Mouse (Mus musculus) ES-E14 (cell line): ENCODE data around the gene Phc3. TPM values are rescaled to one million over a fixed set of nuclear protein-coding genes. Genes with fewer than 3 reads are reported as not detected.

Source experiments
- DNase-seq: peaks from one replicate; pipeline ENCODE4 v3.0.0-alpha.2; 2013; ENCODE audit warnings: low read depth, low spot score
- H3K27ac ChIP-seq: 2 replicates; pipeline ENCODE4 v1.5.1; 2012; ENCODE audit warnings: low read depth, mild to moderate bottlenecking, low read length, moderate library complexity, mixed read lengths; ENCODE audit not compliant: poor library complexity, insufficient read depth, severe bottlenecking
- H3K36me3 ChIP-seq: 2 replicates; pipeline ENCODE4 v1.6.1; 2012; ENCODE audit warnings: mild to moderate bottlenecking, low read length, moderate library complexity, mixed read lengths; ENCODE audit not compliant: control insufficient read depth, poor library complexity, insufficient read depth, severe bottlenecking
- H3K4me1 ChIP-seq, 2 experiments: fragments of 150-350 bp in 1 of 2; sonication (generic) in 1 of 2; 2 replicates each; pipeline ENCODE4 v1.6.1; 2012; ENCODE audit warnings: low read length in 2 of 2, mild to moderate bottlenecking in 1 of 2, mixed read lengths in 1 of 2; ENCODE audit not compliant: control insufficient read depth in 2 of 2, insufficient read depth in 2 of 2, poor library complexity in 1 of 2
- H3K4me3 ChIP-seq, 2 experiments: fragments of 150-350 bp in 1 of 2; sonication (generic) in 1 of 2; 2 replicates each; pipeline ENCODE4 v1.5.1; 2012; ENCODE audit warnings: low read length in 2 of 2, low read depth in 1 of 2, mild to moderate bottlenecking in 1 of 2, mixed read lengths in 1 of 2; ENCODE audit not compliant: insufficient read depth in 1 of 2, poor library complexity in 1 of 2, severe bottlenecking in 1 of 2
- H3K9ac ChIP-seq: 2 replicates; pipeline ENCODE4 v1.6.1; 2012; ENCODE audit warnings: low read depth, mild to moderate bottlenecking, low read length, mixed read lengths; ENCODE audit not compliant: poor library complexity, insufficient read depth, severe bottlenecking
- H3K9me3 ChIP-seq: fragments of 150-350 bp; sonication (generic); 2 replicates; pipeline ENCODE4 v1.6.1; 2012; ENCODE audit warnings: low read depth, mild to moderate bottlenecking, low read length; ENCODE audit not compliant: control insufficient read depth, insufficient read depth
- CHD2 ChIP-seq: IDR thresholded peaks from 2 replicates; pipeline ENCODE4 v1.6.1; 2014; ENCODE audit warnings: mild to moderate bottlenecking, low read depth, low read length, inconsistent platforms
- HCFC1 ChIP-seq: IDR thresholded peaks from 2 replicates; pipeline ENCODE4 v1.6.1; 2012; ENCODE audit warnings: low read length, inconsistent platforms, borderline replicate concordance; ENCODE audit not compliant: insufficient read depth
- MAFK ChIP-seq: IDR thresholded peaks from 2 replicates; pipeline ENCODE4 v1.6.1; 2014; ENCODE audit warnings: mild to moderate bottlenecking, low read depth, low read length, inconsistent platforms; ENCODE audit not compliant: insufficient read depth
- ZC3H11A ChIP-seq: IDR thresholded peaks from 2 replicates; pipeline ENCODE4 v1.6.1; 2012; ENCODE audit warnings: low read depth, mild to moderate bottlenecking, inconsistent platforms, low read length, borderline replicate concordance
- ZNF384 ChIP-seq: IDR thresholded peaks from 2 replicates; pipeline ENCODE4 v1.6.1; 2012; ENCODE audit warnings: low read depth, low read length, inconsistent platforms
- in situ Hi-C, 2 experiments: fragments of 600-800 bp; cut with MboI; formaldehyde crosslinking; loops; one replicate each; pipeline ENCODE4 v1.15.1; 2025; ENCODE audit warnings: low sequenced_read_pairs in 2 of 2, inconsistent platforms in 1 of 2; ENCODE audit not compliant: unreplicated experiment in 2 of 2
- total RNA-seq: library from RNA; depleted of rRNA; stranded (reverse); fragments of 300-350 nt; gene quantifications from 2 replicates; pipeline ENCODE4 v1.2.3, GENCODE M21; 2012

The Phc3 gene
- total RNA-seq, 1 experiment: 7.1 TPM

DNA sequence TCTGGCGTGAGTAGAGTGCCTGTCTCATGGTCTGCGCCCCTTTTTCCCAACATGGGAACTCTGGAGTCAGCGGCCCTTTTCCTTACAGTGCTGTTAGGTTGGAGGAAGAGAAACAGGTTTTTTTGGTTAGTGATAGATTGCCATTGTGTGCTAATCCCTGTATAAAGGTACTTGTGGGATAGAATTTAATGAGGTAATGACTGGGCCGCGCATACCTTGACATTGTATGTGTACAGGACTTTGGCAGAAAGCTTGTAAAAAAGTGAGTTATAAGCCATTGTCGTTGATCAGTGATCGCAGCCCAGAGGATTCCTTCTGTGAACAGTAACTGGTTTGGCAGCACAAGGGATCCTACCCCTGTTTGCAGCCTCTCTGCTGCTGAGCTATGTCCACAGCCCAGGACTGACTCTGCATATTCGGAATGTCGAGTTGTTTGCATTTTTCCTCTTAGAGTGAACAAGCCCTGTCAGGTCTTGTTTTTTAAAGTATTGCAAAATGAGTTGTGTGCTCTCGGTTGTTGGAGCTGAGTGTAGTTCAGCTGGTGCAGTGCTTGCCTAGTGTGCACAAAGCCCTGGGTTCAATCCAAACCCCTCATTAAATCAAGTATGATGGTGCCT, 30.3 kb upstream of the Phc3 start:
- in situ Hi-C loops: no loop called here
- TF ChIP-seq MAFK (no peak), ZC3H11A (no peak), HCFC1 (no peak), CHD2 (no peak), ZNF384 (no peak)
- H3K9ac ChIP-seq: no peak overlapping the region; the same call in 1 of the 2 replicates
- no peaks in the 10 kb centered on the region for H3K36me3 ChIP-seq
- H3K9me3 ChIP-seq: no peaks in the 10 kb centered on the region
- peak overlapping the region; percentile 16 to 22; a peak in 3 of 4 replicates for H3K4me3 ChIP-seq
- H3K27ac ChIP-seq: no peak overlapping the region; the same call in 1 of the 2 replicates
- no peak for DNase-seq
- H3K4me1 ChIP-seq: peaks cover 19% of the 10 kb centered on the region in 2 experiments

DNA sequence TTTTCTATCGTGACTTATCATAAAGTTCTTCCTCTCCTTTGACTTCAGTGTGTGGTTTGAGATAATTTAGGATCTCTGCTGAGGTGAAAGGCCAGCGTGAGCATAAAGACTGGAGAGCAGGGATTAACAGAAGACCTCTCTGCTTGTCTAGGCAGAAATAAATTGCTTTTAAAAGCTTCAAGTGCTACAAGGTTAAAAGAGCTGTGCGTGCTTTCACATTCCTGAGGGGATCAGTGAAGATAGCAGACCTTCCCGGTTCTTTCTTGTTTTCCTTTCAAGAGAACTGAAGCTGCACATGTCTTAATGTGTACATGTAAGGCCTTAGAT, 27.4 kb upstream of the Phc3 start:
- H3K9ac ChIP-seq: peak overlapping the region; percentile 1; the same call in 1 of the 2 replicates
- no peak for DNase-seq
- H3K4me3 ChIP-seq: peak overlapping the region; percentile 93 to 95
- peaks cover 5 to 15% of the 10 kb centered on the region in 2 experiments for H3K4me1 ChIP-seq
- TF ChIP-seq MAFK (no peak), ZNF384 (no peak), CHD2 (no peak), HCFC1 (no peak), ZC3H11A (no peak)
- no peaks in the 10 kb centered on the region for H3K36me3 ChIP-seq
- in situ Hi-C loops: no loop called here
- H3K9me3 ChIP-seq: no peaks in the 10 kb centered on the region
- no peak overlapping the region for H3K27ac ChIP-seq

DNA sequence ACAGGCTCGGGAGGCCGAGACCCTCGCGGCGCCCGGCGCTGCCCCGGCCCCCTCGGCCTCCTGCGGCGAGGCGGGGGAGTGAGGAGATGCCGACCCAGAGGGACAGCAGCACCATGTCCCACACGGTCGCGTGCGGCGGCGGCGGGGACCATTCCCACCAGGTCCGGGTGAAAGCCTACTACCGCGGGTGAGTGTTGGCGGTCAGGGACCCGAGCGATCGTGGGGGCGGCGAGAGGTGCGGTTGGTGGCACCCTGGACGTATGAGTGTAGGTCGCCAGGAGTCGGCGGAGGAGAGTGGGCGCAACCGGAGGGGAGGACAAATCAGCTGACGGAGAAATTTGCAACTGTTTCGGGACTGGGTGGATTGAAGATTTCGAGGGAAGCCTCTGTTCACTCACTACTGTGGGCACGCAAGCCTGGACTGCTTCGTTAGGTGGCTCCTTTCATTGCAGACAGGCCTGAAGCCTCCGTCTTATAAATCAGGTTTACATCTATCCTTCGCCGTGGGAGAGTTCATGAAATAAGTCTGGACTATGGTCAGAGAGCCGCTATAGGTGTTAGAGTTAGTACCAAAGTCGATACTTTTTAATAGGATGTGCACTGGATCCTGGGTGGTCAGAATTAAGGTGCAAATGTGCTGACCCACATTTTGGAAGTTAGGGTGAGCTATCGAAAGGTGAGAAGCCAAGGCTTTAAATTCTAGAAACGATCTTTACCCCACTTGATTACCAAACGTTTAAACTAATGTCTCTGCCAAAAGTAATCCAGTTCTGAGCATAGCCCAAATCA, 26.9 kb upstream of the Phc3 start:
- Histone ChIP-seq H3K27ac (peak overlapping the region; percentile 1), H3K4me3 (peak overlapping the region; percentile 93 to 95), H3K9ac (peak overlapping the region; percentile 92), H3K4me1 (peaks cover 3 to 13% of the 10 kb centered on the region in 2 experiments), H3K9me3 (no peaks in the 10 kb centered on the region), H3K36me3 (no peaks in the 10 kb centered on the region)
- in situ Hi-C loops: no loop called here
- no peak for DNase-seq
- TF ChIP-seq MAFK (no peak), ZC3H11A (no peak), HCFC1 (no peak), CHD2 (no peak), ZNF384 (no peak)

DNA sequence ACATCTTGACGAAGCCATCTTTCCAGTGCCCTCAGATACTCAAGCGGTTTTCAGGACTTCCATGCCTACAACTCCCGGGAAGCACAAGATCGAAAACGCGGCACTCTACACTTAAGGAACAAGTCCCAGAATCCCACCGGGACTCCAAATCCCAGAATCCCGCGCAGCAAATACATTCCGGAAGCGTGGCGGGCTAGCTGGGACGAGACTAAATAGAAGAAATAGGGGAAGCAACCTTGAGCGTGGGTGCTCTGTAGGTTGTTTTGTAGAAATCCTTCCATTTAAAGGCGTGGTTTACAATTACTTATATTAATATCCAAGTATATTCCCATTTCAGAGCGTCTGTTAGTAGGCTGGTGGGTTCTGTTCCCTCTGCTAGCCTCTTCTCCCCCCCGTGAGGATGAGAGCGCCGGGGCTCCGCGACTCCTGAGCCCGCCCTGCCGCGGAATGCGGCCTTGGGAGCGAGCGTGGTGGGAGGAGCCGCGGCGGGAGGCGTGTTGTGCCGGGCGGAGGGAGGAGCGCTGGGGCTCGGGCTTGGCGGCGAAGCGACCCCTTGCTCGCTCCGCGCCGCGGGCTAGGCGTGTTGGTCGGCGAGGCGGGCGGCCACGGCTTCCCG, 26.2 kb upstream of the Phc3 start, which contains the start of gene Prkci:
Gene Prkci, plus strand, starts transcription at position 465 of the 616 bp plus-strand sequence.
- no peak for TF ChIP-seq ZNF384
- 0 out of 2 replicates have a peak, but pooled peaks have one; percentile 37 for TF ChIP-seq CHD2
- peak; percentile 92 for TF ChIP-seq HCFC1
- Histone ChIP-seq H3K9ac (peak within 1 kb of the TSS; percentile 92), H3K9me3 (no peaks in the 10 kb centered on the region), H3K4me3 (peak within 1 kb of the TSS; percentile 93 to 95), H3K27ac (peak within 1 kb of the TSS; percentile 1), H3K36me3 (no peaks in the 10 kb centered on the region), H3K4me1 (peaks cover 1 to 9% of the 10 kb centered on the region in 2 experiments; a peak in 3 of 4 replicates)
- peak; percentile 93 for DNase-seq
- in situ Hi-C loops: no loop called here
